Comparison of ENCODE assay signal across 14 mouse cellular contexts in genomic region chr7:101973730-101974129, GRCm38 (mm10). TPM values are rescaled to one million over a fixed set of nuclear protein-coding genes. Genes with fewer than 3 reads are reported as not detected.
DNase-seq lines count a peak whose midpoint lies in the region; ATAC-seq lines count a peak whose summit lies in the region.
"Had no signal": no experiment of that assay in that cellular context is flagged by ENCODE, and none has a peak within 500 bp of the region (broad histone marks: within the 10 kb centered on the region; RNA-seq: fewer than 3 reads in every experiment).

No protein-coding gene starts in this region.

- H3K4me3 ChIP-seq in kidney, embryonic 14.5 days (ENCODE audit: low read length), result no peak overlapping the region
- H3K4me3 ChIP-seq in intestine, embryonic 14.5 days (ENCODE audit: low read depth, low read length), result no peak overlapping the region
- no peak overlapping the region for H3K4me3 ChIP-seq in neural tube, embryonic 12.5 days
- H3K4me3 ChIP-seq: left cerebral cortex, adult 2 months had no signal

- H3K27me3 ChIP-seq in kidney, embryonic 14.5 days (ENCODE audit: control insufficient read depth, insufficient read depth, low read length), result no peaks in the 10 kb centered on the region
- H3K27me3 ChIP-seq in intestine, embryonic 14.5 days (replicated peaks; ENCODE audit: control insufficient read depth, insufficient read depth, low read length), result no peaks in the 10 kb centered on the region
- H3K27me3 ChIP-seq in neural tube, embryonic 12.5 days (replicated peaks), result no peaks in the 10 kb centered on the region
- H3K27me3 ChIP-seq: CH12.LX had no signal

- intact Hi-C loops in left cerebral cortex, postnatal 25 days (cut with DNase I), result no loop called here

- no peak for ATAC-seq in kidney, embryonic 14.5 days (ENCODE audit: low FRiP score, low TSS enrichment)
- ATAC-seq in intestine, embryonic 14.5 days (replicated peaks; ENCODE audit: low FRiP score, low TSS enrichment, low read depth), result no peak
- ATAC-seq in neural tube, embryonic 12.5 days (ENCODE audit: low FRiP score, low read depth), result no peak
- ATAC-seq: midbrain, embryonic 16.5 days had no signal

- H3K27ac ChIP-seq in kidney, embryonic 14.5 days (ENCODE audit: low read depth, low read length), result no peak overlapping the region
- peak overlapping the region; percentile 8; the same call in 1 of the 2 replicates for H3K27ac ChIP-seq in intestine, embryonic 14.5 days (ENCODE audit: low read depth)
- no peak overlapping the region for H3K27ac ChIP-seq in neural tube, embryonic 12.5 days

- DNase-seq in kidney, postnatal 25 days, result no peak
- DNase-seq in embryo, embryonic 11 days, result peak; percentile 68
- no peak for DNase-seq in intestine, embryonic 14.5 days (ENCODE audit: low spot score)
- no peak for DNase-seq in cerebellum, adult 11-12 months
- no peak for DNase-seq in thymus, postnatal 0 days (ENCODE audit: low spot score)
- DNase-seq in left cerebral cortex, postnatal 25 days (ENCODE audit: low spot score in 2 of 2), result no peak
- DNase-seq: adrenal gland, postnatal 25 days; spleen, adult 18-20 months; thymus, adult 18-20 months had no signal

- H3K9ac ChIP-seq in kidney, embryonic 14.5 days (ENCODE audit: low read depth, low read length), result peak overlapping the region; percentile 28; the same call in 1 of the 2 replicates
- no peak overlapping the region for H3K9ac ChIP-seq in intestine, embryonic 14.5 days (ENCODE audit: low read length)
- H3K9ac ChIP-seq in neural tube, embryonic 12.5 days, result no peak overlapping the region

- peaks cover 25% of the 10 kb centered on the region for H3K4me1 ChIP-seq in kidney, embryonic 14.5 days (ENCODE audit: control insufficient read depth, insufficient read depth, low read length)
- peaks cover 31% of the 10 kb centered on the region for H3K4me1 ChIP-seq in intestine, embryonic 14.5 days (replicated peaks; ENCODE audit: control insufficient read depth, insufficient read depth, low read length)
- H3K4me1 ChIP-seq in neural tube, embryonic 12.5 days, result peaks cover 40% of the 10 kb centered on the region

- no peaks in the 10 kb centered on the region; the same call in 1 of the 2 replicates for H3K36me3 ChIP-seq in kidney, embryonic 14.5 days (ENCODE audit: control insufficient read depth, insufficient read depth, low read length)
- peaks cover 7% of the 10 kb centered on the region for H3K36me3 ChIP-seq in intestine, embryonic 14.5 days (ENCODE audit: control insufficient read depth, insufficient read depth, low read length)
- H3K36me3 ChIP-seq in neural tube, embryonic 12.5 days, result peaks cover 3% of the 10 kb centered on the region

- H3K9me3 ChIP-seq in kidney, embryonic 14.5 days (ENCODE audit: control insufficient read depth, low read length), result no peaks in the 10 kb centered on the region
- no peaks in the 10 kb centered on the region for H3K9me3 ChIP-seq in intestine, embryonic 14.5 days (ENCODE audit: control insufficient read depth, low read length)
- H3K9me3 ChIP-seq in neural tube, embryonic 12.5 days, result no peaks in the 10 kb centered on the region

- H3K4me2 ChIP-seq in kidney, embryonic 14.5 days (replicated peaks; ENCODE audit: low read depth, low read length), result no peak overlapping the region
- peak overlapping the region; percentile 0; the same call in 1 of the 2 replicates for H3K4me2 ChIP-seq in intestine, embryonic 14.5 days (ENCODE audit: low read length)
- peak overlapping the region; percentile 14; the same call in 1 of the 2 replicates for H3K4me2 ChIP-seq in neural tube, embryonic 12.5 days (replicated peaks)

- WGBS in kidney, embryonic 14.5 days, result 61% methylated on average over 3 of the region's 3 CpGs
- 52% methylated on average over 3 of the region's 3 CpGs for WGBS in intestine, embryonic 14.5 days
- WGBS in neural tube, embryonic 12.5 days, result 80% methylated on average over 3 of the region's 3 CpGs

RNA-seq across cellular contexts. Expression of gene Numa1, which starts 39.8 kb away (rescaled TPM):
- polyA plus RNA-seq in kidney, embryonic 14.5 days (2014; fragmentation: Nextera tagmentation; extraction: Ambion mirVana), result 69.6 and 110 TPM in 2 replicates
- polyA plus RNA-seq in intestine, embryonic 14.5 days (2014; fragmentation: Nextera tagmentation; extraction: Ambion mirVana), result 99.6 and 101 TPM in 2 replicates
- 82.7 and 86.1 TPM in 2 replicates for polyA plus RNA-seq in neural tube, embryonic 12.5 days (2016; fragmentation: Nextera tagmentation; extraction: Ambion mirVana)
- 44.3 and 49.3 TPM in 2 replicates for polyA plus RNA-seq in thymus, postnatal 0 days (2015; fragmentation: Nextera tagmentation; extraction: Ambion mirVana)
- total RNA-seq in left cerebral cortex, postnatal 25 days (2021), result 10 to 100 TPM; 77.1 to 83.2 TPM

RNA-seq across cellular contexts. Expression of gene Lrrc51, which starts 40.0 kb away (rescaled TPM):
- 10.0 and 14.7 TPM in 2 replicates for polyA plus RNA-seq in kidney, embryonic 14.5 days (2014; fragmentation: Nextera tagmentation; extraction: Ambion mirVana)
- polyA plus RNA-seq in intestine, embryonic 14.5 days (2014; fragmentation: Nextera tagmentation; extraction: Ambion mirVana), result 6.8 and 10.1 TPM in 2 replicates
- polyA plus RNA-seq in neural tube, embryonic 12.5 days (2016; fragmentation: Nextera tagmentation; extraction: Ambion mirVana), result 5.0 and 6.3 TPM in 2 replicates
- 5.3 and 7.1 TPM in 2 replicates for polyA plus RNA-seq in thymus, postnatal 0 days (2015; fragmentation: Nextera tagmentation; extraction: Ambion mirVana)
- total RNA-seq in left cerebral cortex, postnatal 25 days (2021), result 1 to 10 TPM; 5.6 to 6.9 TPM

RNA-seq across cellular contexts. Expression of gene Il18bp, which starts 44.8 kb away (rescaled TPM):
- 2.5 and 3.9 TPM in 2 replicates for polyA plus RNA-seq in kidney, embryonic 14.5 days (2014; fragmentation: Nextera tagmentation; extraction: Ambion mirVana)
- polyA plus RNA-seq in intestine, embryonic 14.5 days (2014; fragmentation: Nextera tagmentation; extraction: Ambion mirVana), result 2.7 and 2.8 TPM in 2 replicates
- 4.1 and 5.3 TPM in 2 replicates for polyA plus RNA-seq in neural tube, embryonic 12.5 days (2016; fragmentation: Nextera tagmentation; extraction: Ambion mirVana)
- polyA plus RNA-seq in thymus, postnatal 0 days (2015; fragmentation: Nextera tagmentation; extraction: Ambion mirVana), result 19.2 and 20.2 TPM in 2 replicates
- total RNA-seq in left cerebral cortex, postnatal 25 days (2021), result 1 to 10 TPM; 5.8 to 7.9 TPM
